Mouse (Mus musculus): ENCODE results near the gene Elf1. TPM values are rescaled to one million over a fixed set of nuclear protein-coding genes. Genes with fewer than 3 reads are reported as not detected.

Elf1 gene
- total and polyA plus RNA-seq, 2 experiments = 6.4 to 13.8 TPM

GRCm38 (mm10) chr14:79588534-79588951 is 107.5 kb downstream of the Elf1 start:
- WGBS = 75% methylated on average over 9 of the region's 9 CpGs

GRCm38 (mm10) chr14:79589401-79589800 is 108.4 kb downstream of the Elf1 start:
- TF ChIP-seq POLR2A (IDR thresholded peaks at IDR 0.05; ENCODE audit: extremely low read depth, insufficient read depth, low read length) (no peak), CTCF (IDR thresholded peaks at IDR 0.05; ENCODE audit: low read depth, low read length) (no peak)

More at GRCm38 (mm10) chr14:79588534-79588951, 107.5 kb downstream of the Elf1 start:
- TF ChIP-seq CTCF (IDR thresholded peaks at IDR 0.05; ENCODE audit: low read depth, low read length) (no peak), POLR2A (IDR thresholded peaks at IDR 0.05; ENCODE audit: extremely low read depth, insufficient read depth, low read length) (no peak)
- peaks cover 15% of the 10 kb centered on the region; the same call in 1 of the 2 replicates for H3K79me2 ChIP-seq (ENCODE audit: control insufficient read depth, insufficient read depth, low read length)
- DNase-seq (ENCODE audit: extremely low read depth, low read depth, low spot score) = no peak
- no peak overlapping the region for H3K9ac ChIP-seq (ENCODE audit: low read depth, low read length)
- no peaks in the 10 kb centered on the region for H3K27me3 ChIP-seq (ENCODE audit: control insufficient read depth, insufficient read depth, low read length)
- no peak overlapping the region for H3K27ac ChIP-seq (replicated peaks; ENCODE audit: insufficient read depth, low read depth, low read length)
- H3K4me3 ChIP-seq (ENCODE audit: insufficient read depth, low read depth, low read length) = no peak overlapping the region
- H3K4me1 ChIP-seq (ENCODE audit: control insufficient read depth, insufficient read depth, low read length) = peaks cover 5% of the 10 kb centered on the region; the same call in 1 of the 2 replicates
- H3K36me3 ChIP-seq (ENCODE audit: control insufficient read depth, insufficient read depth, low read length) = peaks cover 2% of the 10 kb centered on the region; the same call in 1 of the 2 replicates

DNA sequence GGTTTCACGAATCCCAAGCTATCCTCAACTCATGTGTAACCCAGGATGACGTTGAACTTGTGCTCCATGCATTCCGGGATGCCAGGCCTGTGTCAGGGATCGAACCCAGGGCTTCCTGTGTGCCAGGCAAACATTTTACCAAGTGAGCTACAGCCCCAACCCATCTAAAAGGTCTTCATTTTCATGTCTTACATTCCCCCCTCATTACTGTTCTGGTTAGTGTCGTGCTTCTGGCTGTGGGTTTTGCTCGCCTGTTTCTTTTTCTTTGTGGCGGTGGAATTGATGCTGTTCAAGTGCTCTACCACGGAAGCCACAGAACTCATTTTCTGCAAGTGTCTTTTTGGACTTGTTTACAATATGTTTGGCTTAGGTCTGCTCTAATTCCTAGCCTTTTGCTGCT is 109.9 kb downstream of the Elf1 start:
- no peak for DNase-seq (ENCODE audit: extremely low read depth, low read depth, low spot score)
- Histone ChIP-seq H3K27me3 (ENCODE audit: control insufficient read depth, insufficient read depth, low read length) (no peaks in the 10 kb centered on the region), H3K79me2 (ENCODE audit: control insufficient read depth, insufficient read depth, low read length) (peaks cover 15% of the 10 kb centered on the region; the same call in 1 of the 2 replicates), H3K4me1 (ENCODE audit: control insufficient read depth, insufficient read depth, low read length) (peaks cover 5% of the 10 kb centered on the region; the same call in 1 of the 2 replicates), H3K4me3 (ENCODE audit: insufficient read depth, low read depth, low read length) (no peak overlapping the region), H3K27ac (replicated peaks; ENCODE audit: insufficient read depth, low read depth, low read length) (no peak overlapping the region), H3K36me3 (ENCODE audit: control insufficient read depth, insufficient read depth, low read length) (peaks cover 5% of the 10 kb centered on the region), H3K9ac (ENCODE audit: low read depth, low read length) (no peak overlapping the region)
- TF ChIP-seq CTCF (IDR thresholded peaks at IDR 0.05; ENCODE audit: low read depth, low read length) (no peak), POLR2A (IDR thresholded peaks at IDR 0.05; ENCODE audit: extremely low read depth, insufficient read depth, low read length) (no peak)
- 94% methylated on average over 8 of the region's 8 CpGs for WGBS

More at GRCm38 (mm10) chr14:79589401-79589800, 108.4 kb downstream of the Elf1 start:
- Histone ChIP-seq H3K4me3 (ENCODE audit: insufficient read depth, low read depth, low read length) (no peak overlapping the region), H3K79me2 (ENCODE audit: control insufficient read depth, insufficient read depth, low read length) (peaks cover 15% of the 10 kb centered on the region; the same call in 1 of the 2 replicates), H3K27me3 (ENCODE audit: control insufficient read depth, insufficient read depth, low read length) (no peaks in the 10 kb centered on the region), H3K36me3 (ENCODE audit: control insufficient read depth, insufficient read depth, low read length) (peaks cover 2% of the 10 kb centered on the region; the same call in 1 of the 2 replicates), H3K4me1 (ENCODE audit: control insufficient read depth, insufficient read depth, low read length) (peaks cover 5% of the 10 kb centered on the region; the same call in 1 of the 2 replicates), H3K27ac (replicated peaks; ENCODE audit: insufficient read depth, low read depth, low read length) (no peak overlapping the region), H3K9ac (ENCODE audit: low read depth, low read length) (no peak overlapping the region)
- DNase-seq (ENCODE audit: extremely low read depth, low read depth, low spot score) = no peak
- WGBS = 81% methylated on average over 6 of the region's 6 CpGs

GRCm38 (mm10) chr14:79591611-79592010 is 110.6 kb downstream of the Elf1 start:
- DNase-seq (ENCODE audit: extremely low read depth, low read depth, low spot score) = no peak
- Histone ChIP-seq H3K4me1 (ENCODE audit: control insufficient read depth, insufficient read depth, low read length) (peaks cover 5% of the 10 kb centered on the region; the same call in 1 of the 2 replicates), H3K27ac (replicated peaks; ENCODE audit: insufficient read depth, low read depth, low read length) (no peak overlapping the region), H3K4me3 (ENCODE audit: insufficient read depth, low read depth, low read length) (no peak overlapping the region), H3K9ac (ENCODE audit: low read depth, low read length) (no peak overlapping the region), H3K27me3 (ENCODE audit: control insufficient read depth, insufficient read depth, low read length) (no peaks in the 10 kb centered on the region), H3K79me2 (ENCODE audit: control insufficient read depth, insufficient read depth, low read length) (peaks cover 15% of the 10 kb centered on the region; the same call in 1 of the 2 replicates), H3K36me3 (ENCODE audit: control insufficient read depth, insufficient read depth, low read length) (peaks cover 8% of the 10 kb centered on the region)
- TF ChIP-seq CTCF (IDR thresholded peaks at IDR 0.05; ENCODE audit: low read depth, low read length) = no peak
- no peak for TF ChIP-seq POLR2A (IDR thresholded peaks at IDR 0.05; ENCODE audit: extremely low read depth, insufficient read depth, low read length)
- 99% methylated on average over 2 of the region's 2 CpGs for WGBS

DNA sequence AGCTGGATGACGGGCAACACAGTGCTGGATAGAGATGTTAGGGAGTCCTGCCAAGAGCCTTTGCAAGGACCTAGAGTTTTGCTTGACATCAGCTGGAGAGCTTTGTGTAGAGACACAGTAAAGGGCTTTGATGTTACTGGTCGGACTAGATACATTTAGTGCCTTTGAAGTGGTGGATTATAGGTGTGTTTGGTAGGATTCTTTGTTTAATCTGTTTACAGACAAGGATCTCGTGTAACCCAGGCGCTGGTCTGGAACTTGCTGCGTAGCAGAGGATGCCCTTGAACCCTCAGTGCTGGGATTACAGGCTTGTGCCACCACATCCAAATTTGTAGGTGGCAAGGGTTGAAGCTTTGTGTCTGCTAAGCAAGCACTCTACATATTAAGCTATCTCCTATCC is 113.1 kb downstream of the Elf1 start:
- peaks cover 19% of the 10 kb centered on the region for H3K36me3 ChIP-seq (ENCODE audit: control insufficient read depth, insufficient read depth, low read length)
- TF ChIP-seq POLR2A (IDR thresholded peaks at IDR 0.05; ENCODE audit: extremely low read depth, insufficient read depth, low read length) = no peak
- TF ChIP-seq CTCF (IDR thresholded peaks at IDR 0.05; ENCODE audit: low read depth, low read length) = no peak
- WGBS = 86% methylated on average over 5 of the region's 5 CpGs

GRCm38 (mm10) chr14:79596602-79597001 is 115.6 kb downstream of the Elf1 start:
- H3K4me1 ChIP-seq (ENCODE audit: control insufficient read depth, insufficient read depth, low read length) = peaks cover 7% of the 10 kb centered on the region
- no peaks in the 10 kb centered on the region for H3K27me3 ChIP-seq (ENCODE audit: control insufficient read depth, insufficient read depth, low read length)
- no peak overlapping the region for H3K27ac ChIP-seq (replicated peaks; ENCODE audit: insufficient read depth, low read depth, low read length)
- peaks cover 3% of the 10 kb centered on the region; the same call in 1 of the 2 replicates for H3K79me2 ChIP-seq (ENCODE audit: control insufficient read depth, insufficient read depth, low read length)
- H3K36me3 ChIP-seq (ENCODE audit: control insufficient read depth, insufficient read depth, low read length) = peaks cover 21% of the 10 kb centered on the region
- H3K9ac ChIP-seq (ENCODE audit: low read depth, low read length) = no peak overlapping the region
- no peak overlapping the region for H3K4me3 ChIP-seq (ENCODE audit: insufficient read depth, low read depth, low read length)
- TF ChIP-seq CTCF (IDR thresholded peaks at IDR 0.05; ENCODE audit: low read depth, low read length) = no peak
- no peak for TF ChIP-seq POLR2A (IDR thresholded peaks at IDR 0.05; ENCODE audit: extremely low read depth, insufficient read depth, low read length)
- no peak for DNase-seq (ENCODE audit: extremely low read depth, low read depth, low spot score)
- 56% methylated on average over 4 of the region's 4 CpGs for WGBS

More for the DNA sequence above, 113.1 kb downstream of the Elf1 start:
- Histone ChIP-seq H3K27ac (replicated peaks; ENCODE audit: insufficient read depth, low read depth, low read length) (no peak overlapping the region), H3K9ac (ENCODE audit: low read depth, low read length) (no peak overlapping the region), H3K4me1 (ENCODE audit: control insufficient read depth, insufficient read depth, low read length) (no peaks in the 10 kb centered on the region), H3K27me3 (ENCODE audit: control insufficient read depth, insufficient read depth, low read length) (no peaks in the 10 kb centered on the region), H3K79me2 (ENCODE audit: control insufficient read depth, insufficient read depth, low read length) (peaks cover 10% of the 10 kb centered on the region; the same call in 1 of the 2 replicates), H3K4me3 (ENCODE audit: insufficient read depth, low read depth, low read length) (no peak overlapping the region)
- no peak for DNase-seq (ENCODE audit: extremely low read depth, low read depth, low spot score)
